Mouse (Mus musculus) urinary bladder, postnatal 25 days (tissue): ENCODE data around the gene Hmgb1.
"Not testable (repeated sequence)": the region's sequence is repeated elsewhere in the genome, so short reads cannot be mapped to it uniquely, and the experiment has no call there.

Experiments used
- DNase-seq: peaks from one replicate; pipeline ENCODE4 v3.0.0; 2022; ENCODE audit warnings: low spot score

Gene Hmgb1

DNA sequence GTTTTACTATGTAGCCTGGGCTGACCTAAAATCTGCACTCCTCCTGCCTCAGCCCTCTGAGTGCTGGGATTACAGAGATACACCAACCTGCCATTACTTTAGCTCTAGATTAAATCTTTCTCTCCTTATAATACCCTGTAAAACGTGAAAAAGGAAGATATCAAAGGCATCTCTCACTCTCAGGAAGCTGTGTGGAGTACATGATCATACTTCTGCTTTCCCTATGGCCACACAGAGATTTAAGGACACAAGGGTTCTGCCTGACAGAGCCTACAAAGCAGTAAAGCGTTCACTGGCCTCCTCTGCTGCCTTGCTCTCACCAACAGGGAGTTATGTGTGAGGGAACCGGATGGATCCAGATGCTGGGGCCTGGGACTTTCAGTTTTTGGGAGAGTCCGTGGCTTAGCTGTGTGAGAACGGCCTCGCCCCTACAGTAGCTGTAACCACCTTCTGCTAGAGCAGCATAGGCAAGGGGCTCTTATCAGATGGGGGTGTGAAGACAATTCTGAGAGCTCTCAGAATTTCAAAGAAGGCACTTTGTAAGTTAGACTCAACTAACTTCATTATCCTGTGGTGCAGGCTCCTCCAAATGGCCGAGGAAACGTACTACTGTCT, 36.8 kb downstream of the Hmgb1 start:
- no peak for DNase-seq

DNA sequence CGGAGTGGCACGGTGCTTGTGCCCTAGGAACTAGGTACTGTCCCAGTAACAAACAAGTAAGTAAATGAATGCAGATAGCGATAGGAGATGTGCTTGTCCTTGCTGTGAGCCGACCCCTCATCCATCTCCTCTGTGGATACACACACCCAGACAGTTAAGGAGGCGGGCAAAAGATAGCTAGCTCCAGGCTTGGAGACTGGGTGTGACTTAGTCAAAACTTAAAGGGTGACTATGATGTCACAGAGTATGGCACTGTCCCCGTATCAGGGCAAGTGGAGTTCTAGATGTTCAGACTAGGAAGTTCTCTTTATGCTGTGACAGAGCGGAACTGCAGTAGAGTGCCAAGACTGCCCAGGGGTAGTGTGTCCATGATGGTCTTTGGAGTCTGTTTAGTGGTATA, 37.6 kb downstream of the Hmgb1 start:
- DNase-seq = no peak

DNA sequence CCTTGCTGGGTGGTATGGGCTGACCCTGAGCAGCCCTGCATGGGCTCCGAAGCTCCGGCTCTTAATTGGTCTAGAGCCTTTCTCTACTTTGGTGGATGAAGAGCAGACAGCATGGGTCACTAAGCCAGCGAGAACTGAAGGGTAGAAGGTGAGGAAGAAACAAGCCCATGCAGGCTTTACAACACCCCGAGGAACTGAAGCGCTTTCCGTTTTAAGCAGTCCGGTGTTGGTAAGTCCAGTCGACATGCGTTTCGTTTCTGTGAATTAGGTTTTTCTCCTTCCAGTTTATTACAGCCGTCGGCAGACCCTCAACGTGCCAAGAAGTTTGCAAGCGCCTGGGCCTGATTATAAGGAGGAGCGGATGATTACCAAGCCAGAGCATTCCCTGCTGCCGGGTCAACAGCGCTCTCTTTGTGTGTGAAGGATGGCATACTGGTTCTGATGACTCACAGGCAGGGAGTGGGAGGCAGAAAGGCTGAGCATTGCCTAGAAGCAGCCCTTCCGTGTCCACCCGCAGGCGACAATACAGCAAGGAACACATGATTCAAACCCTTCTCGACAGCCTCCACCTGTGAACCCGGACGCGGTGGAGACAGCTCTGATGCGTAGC, 40.4 kb downstream of the Hmgb1 start:
- peak; percentile 13 for DNase-seq

DNA sequence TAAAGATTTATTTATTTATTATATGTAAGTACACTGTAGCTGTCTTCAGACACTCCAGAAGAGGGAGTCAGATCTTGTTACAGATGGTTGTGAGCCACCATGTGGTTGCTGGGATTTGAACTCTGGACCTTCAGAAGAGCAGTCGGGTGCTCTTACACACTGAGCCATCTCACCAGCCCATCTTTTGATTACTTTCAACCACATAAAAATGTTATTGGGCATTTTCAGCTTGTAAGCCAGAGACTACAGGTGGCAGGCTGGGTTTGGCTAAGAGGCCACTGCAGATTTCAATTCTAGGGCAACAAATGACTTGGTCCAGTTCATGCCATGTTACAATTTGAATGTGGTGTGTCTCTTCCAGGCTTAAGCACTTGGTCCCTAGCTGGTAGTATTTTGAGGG, 43.1 kb downstream of the Hmgb1 start:
- not testable (repeated sequence) for DNase-seq

DNA sequence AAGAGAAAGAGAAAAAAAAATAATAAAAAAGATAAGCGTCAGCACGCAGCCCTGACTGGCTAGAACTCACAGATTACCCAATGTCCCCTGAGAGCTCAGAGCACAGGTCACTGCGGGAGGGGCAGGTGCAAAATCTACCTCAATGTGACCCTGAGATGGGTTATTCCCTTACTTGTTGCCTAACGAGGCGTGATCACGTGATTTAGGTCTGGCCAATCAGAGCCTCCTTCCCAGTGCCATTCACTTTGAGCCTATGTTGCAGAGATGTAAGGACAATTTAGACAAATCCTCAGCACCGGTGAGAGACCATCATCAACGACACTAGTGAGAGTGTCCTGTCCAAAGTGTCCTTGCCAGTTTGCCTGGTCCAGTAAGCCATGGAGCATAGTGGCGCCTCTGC, 44.0 kb downstream of the Hmgb1 start:
- DNase-seq = no peak

DNA sequence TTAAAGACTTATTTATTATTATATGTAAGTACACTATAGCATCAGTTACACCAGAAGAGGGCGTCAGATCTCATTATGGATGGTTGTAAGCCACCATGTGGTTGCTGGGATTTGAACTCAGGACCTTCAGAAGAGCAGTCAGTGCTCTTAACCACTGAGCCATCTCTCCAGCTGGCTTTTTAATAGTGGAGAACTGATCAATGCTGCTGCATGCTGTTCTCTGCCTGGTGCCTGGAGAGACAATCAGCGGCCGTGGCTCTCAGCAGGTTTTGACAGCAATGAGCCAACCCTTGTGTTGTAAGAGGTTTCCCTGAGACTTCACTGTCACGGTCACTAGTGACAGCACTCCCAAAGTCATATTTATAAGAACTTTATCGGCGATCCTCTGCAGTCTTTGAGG, 46.2 kb downstream of the Hmgb1 start:
- DNase-seq = not testable (repeated sequence)

DNA sequence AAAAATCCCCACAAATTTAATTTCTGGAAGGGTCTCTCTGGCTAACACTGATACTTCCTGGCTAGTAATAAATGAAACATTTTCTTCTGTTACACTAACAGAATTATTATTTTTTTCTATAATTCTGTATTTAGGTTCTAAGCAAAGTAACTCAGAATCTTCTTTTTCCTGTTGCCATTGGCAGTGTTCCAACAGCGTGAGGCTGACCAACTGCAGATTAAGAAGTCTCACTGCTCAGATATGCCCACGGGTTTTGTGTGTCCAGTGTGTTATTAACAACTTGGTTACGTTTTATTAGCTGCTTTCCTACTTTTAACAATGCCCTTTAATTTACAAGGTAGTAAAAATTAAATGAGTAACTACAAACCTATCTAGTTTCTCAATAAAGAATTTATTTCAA, 46.8 kb downstream of the Hmgb1 start:
- DNase-seq = no peak

DNA sequence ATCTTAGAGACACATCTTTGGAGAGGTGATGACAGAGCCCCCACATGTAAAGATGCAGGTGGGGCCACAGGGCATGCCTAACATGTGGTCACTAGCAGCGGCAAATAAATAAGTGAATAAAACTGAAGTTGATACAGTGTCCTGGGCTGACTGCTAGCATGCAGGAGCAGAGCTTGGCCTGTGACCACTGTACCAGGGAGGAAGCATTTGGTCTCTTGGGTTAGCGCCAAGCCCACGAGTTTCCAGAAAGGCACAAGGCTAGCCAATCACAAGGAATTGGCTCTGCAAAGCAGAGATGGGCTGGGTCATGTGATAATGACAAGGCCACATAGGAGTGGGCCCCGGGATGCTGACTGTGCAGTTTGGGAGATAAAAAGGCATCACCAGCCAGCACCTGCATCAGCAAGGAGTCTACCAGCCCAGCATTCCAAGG, 47.3 kb downstream of the Hmgb1 start:
- DNase-seq = no peak

DNA sequence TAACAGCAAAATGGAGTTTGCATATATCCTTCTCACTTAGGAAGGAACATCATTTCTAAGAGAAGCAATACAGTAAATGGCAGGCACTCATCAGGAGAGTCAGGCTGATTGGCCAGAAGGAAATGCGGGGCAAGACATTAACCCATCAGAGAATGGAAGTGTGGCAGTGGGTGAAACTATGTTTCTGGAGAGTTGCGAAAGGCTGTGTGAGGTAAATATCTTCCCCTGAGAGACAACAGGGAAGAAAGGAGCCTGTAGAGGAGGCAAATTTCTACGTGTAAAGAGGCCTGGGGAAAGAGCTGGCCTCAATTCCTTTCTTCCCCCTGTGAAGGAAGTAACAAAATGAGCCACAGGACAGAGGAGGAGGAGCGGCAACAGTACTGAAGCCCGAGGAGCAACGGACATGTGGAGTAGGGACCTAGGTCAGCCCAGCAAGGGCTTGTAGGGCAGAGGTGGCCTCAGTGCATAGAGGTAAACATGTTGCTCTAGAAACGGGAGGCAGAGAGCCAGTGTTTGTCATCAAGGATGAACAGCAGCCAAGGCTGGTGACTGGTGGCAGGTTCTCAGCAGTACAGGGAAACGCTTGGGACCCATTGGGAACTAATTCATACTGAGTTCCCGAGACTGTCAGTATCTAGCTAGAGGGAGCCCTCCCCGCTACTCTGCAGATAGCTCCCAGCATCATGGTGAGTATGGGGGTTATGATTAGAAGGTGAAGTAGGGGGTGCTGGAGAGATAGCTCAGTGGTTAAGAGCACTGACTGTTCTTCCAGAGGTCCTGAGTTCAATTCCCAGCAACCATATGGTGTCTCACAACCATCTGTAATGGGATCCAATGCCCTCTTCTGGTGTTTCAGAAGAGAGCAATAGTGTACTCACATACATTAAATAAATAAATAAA, 48.6 kb downstream of the Hmgb1 start:
- no peak for DNase-seq

DNA sequence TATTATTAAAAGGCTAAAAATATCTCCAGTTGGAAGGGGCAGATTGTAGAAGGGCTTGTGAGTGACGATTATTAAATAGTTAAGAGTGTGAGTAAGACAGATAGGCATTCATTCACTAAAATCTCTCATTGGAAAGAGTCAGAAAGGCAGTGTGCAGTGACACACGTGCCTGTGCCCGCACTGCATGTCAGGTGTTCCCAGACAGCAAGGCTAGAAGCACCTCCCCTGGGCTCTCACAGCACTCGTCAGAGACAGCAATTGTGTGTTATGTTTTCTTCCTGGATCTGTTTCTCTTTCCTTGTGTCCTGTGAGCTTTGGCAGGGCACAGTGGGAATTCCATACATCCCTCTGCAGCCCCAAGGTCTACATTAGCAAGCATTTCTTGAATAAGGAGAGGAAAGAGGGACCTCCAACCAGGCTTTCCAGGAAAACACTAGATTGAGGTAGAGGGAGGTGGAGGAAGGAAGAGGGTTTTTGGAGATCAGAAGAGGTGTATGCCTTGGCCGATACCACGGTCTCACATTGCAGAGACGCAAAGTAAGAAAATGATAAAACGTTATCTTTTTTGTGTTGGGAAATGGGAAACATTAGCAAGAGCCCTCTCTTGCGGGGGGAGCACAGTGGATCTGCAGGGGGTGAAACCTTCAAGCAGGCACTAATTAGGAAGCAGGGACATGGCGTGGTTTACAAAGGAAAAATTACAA, 49.4 kb downstream of the Hmgb1 start:
- DNase-seq = no peak

DNA sequence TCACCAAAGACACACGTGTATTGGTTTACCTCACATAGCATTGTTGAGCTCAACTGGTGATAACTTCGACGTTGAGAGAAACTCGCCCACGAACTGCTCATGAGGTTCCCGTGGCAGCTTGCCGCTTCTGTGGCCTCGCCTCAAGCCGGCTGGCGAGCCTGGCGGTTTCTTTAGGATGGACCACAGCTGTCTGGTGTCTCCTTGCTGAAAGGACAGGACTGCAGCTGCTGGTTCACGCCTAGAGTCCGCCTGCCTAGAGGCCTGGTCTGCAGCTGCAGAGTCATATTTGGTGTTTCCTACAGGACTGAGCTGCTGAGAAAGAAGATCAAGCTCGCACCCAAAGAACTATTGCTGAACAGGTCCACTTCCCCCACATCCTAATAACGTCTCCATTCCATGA, 55.8 kb downstream of the Hmgb1 start:
- peak; percentile 8 for DNase-seq

DNA sequence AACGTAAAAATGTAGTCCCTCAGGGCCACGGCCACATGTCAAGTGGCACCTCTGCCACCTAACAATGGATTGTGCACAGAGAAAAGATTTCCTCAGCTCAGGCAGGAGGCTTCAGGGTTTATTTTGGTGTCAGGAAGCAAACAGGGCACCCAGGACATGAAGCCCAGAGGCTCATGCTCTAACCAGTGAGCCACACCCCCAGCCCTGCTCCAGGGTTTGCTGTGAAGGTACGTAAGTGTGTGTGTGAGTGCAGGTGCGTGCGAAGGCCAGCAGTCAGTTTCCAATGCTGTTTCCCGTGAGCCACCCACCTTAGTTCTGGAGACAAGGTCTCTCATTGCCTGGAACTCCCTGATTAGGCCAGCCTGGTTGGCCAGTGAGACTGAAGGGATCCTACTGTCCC, 60.5 kb downstream of the Hmgb1 start:
- no peak for DNase-seq

DNA sequence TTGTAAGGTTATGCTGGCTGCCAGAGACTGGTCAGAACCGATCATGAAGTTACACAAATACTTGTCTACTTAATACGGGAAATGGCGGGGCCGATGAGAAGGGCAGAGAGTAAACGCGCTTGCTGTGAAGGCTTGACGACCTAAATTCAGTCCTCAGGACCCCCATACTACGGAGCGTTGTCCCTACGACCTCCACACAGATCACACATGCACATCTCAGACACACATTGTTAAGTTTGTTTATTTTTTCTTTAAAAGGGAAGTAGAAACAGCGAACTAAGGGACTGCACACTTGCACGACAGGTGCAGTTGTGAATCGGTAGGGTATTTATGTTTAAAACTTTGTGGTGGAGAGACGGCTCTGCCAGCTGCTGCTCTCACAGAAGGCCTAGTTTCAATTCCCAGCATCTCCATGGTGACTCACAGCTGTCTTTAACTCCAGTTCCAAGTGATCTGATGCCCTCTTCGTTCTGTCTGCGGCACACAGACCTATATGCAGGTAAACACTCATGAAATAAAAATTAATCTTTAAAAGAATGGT, 64.9 kb downstream of the Hmgb1 start:
- DNase-seq = no peak

DNA sequence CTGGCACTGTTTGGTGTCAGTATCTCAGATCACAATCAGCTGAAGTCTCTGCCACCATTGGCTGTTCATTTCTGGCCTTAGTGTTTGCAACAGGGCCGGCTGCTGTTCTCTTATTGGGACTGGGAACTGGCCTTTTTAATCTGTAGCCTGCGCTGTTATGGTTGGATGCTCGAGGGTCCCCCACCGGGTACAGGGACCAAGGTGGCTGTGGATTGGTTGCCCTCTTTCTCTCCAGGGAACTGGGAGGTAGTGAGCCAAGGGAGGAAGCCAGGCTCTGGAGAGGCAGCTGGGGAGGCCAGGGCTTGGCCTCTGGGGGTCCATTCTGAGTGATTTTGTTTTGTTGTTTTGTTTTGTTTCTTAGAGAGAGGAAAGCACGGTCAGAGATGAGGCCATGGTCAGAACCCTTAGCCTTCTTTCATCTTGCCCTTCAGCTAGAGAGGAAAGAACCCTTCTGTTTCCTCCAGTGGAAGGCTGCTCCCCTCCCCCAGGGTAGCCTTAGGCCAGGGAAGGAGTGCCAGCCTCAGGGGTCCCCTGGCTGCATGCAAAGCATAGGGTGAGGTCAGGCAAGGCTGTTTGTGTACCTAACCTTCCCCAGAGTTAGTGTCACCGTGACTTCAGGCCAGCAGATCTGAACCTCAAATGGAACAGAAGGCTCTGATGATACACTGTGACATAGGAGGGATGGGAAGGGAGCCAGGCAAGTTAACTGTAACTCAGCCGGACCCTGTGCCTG, 66.3 kb downstream of the Hmgb1 start:
- DNase-seq = no peak

DNA sequence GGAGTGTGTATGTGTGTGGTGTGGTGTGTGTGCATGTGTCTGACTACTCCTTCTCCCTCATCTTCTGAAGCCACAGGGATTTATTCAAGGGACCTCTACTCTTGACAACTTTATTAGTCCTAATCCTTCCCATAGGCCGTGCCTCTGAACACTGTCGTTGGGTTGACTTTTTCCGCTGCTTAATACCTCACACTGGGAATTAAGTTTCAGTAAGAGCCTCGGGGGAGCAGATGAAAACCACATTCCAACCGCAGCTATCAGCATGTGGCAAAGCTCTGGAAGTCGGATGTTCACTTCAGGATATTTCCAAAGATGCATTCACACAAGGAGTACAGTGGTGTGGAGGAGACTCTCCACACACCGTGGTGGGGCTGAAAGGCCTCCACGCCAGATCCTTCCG, 69.7 kb downstream of the Hmgb1 start:
- DNase-seq = no peak

DNA sequence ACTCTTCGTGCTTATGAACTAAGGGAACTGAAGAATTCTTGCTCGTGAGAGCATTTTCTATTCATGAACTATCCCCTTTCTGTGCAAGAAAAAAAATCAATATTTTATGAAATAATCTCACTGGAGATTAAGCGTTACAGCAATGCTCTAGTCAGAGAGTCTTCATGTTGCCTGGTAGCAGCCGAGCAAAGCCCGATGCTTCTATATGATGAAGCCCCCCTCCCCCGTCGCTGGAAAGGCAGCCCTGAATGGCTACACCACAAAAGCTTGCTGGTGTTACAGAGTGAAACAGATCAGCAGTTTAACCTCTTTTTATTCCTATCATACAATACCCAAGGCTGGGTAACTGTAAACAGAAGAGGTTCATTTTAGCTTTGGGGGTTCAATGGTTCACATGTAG, 70.3 kb downstream of the Hmgb1 start:
- no peak for DNase-seq

DNA sequence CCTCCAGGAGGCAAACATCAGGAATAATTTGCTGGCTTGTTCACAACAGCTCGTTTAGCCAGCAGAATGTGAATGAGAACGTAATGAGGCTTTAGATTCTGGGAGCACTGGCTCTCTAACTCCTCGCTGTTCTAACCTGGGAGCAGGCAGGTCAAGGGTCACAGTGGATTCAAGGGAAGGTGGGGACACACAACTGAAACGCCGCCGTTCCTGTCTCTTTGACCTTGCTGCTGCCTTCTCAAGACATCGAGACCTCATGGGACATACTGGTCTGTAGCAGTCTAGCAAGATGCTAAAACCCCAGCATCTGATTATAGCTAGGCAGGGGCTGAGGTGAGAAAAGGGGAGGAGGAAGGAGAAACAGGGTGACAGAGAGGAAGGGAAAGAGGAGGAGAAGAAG, 70.8 kb downstream of the Hmgb1 start:
- DNase-seq = no peak

DNA sequence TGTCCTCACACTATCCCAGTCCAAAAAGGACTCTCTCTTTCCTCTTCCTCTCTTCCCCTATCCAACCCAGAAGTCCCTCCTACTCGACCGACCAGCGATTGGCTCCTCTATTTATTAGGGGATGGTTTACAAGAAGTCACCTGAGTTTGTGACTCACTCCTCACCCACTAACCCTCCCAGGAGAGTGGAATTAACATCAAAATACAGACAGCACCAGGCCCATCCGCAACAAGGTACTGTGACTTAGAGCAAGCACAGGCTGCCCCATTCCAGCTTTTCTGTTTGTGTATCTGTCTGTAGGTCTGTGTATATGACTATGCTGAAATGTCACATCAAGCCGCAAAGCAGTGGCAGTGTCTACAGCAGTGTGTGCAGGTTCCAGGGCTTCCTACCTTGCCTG, 71.7 kb downstream of the Hmgb1 start:
- DNase-seq = no peak

DNA sequence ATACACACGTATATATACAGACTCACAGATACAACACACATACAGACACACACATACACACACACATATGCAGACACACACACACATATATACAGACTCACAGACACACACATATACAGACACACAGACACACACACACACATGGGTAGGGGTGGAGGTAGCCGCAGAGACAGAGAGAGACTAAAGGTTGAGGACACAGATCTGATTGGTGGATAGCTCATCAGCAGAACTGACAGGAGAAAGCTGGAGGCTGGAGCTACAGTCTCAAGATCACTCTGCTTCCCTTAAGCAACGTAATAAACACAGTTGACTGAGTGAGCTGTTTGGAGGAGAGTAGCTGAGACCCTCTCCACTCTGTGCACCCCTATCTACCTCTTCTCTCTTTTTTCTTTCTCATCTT, 75.1 kb downstream of the Hmgb1 start:
- DNase-seq = no peak

DNA sequence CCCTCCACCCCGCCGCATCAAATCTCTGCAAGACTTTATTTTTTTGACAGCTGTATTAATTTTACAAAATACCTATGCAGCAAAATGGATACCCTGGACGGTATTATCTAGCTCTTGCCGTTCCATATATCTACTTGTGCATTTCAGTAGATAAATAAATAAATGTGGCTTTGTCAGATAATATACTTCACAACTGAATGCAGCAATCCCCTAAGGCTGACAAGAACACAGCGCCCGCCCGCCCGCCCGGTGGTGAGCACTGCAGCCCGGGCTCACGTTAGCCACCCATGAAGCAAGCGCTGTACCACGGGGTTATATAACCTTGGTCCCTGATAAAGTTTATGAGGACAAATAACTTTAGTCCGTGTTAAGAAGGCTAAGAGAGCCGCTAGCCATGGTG, 76.1 kb downstream of the Hmgb1 start:
- DNase-seq = no peak

DNA sequence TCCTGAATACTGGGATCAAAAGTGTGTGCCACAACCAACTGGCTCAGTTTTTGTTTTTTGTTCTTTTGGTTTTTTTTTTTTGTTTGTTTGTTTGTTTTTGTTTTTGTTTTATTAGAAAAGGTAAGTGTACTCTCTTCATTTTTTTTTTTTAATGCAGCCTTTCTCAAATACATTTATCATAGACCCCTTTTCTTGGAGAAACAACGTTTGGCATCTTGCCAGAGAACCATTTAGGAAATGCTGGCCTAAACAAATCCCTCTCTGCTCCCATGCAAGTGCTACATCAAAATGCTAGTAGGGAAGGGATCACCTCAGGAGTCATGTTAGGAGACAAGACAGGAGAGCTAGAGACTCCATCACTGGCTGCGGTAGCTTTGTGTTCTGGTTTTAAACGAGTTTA, 76.7 kb downstream of the Hmgb1 start:
- DNase-seq = no peak
